Mouse (Mus musculus): Measurements from ENCODE around the gene Nlrp1a. TPM values are rescaled to one million over a fixed set of nuclear protein-coding genes. Genes with fewer than 3 reads are reported as not detected.

Nlrp1a gene
- polyA plus RNA-seq, 2 experiments, result 0.04 to 0.14 TPM

DNA sequence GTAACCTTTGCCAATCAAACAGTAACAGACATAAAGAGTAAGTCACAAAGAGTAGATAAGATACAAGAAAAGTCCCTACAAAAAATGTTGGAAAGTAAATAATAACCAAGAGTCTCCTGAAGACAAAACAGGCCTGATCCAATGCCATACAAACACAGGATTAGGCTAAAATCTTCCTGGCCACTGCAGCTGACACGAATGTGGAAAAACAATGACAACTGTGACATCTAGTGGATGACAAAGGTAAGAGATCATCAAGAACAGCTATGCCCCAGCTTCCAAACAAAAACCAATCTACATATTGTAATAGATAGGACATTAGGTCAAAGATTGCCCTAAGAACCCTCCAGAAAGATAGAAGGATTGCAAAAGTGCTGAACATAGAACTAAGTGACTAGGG is 92.0 kb downstream of the Nlrp1a start:
- DNase-seq (ENCODE audit: low spot score) (peak; percentile 55), ATAC-seq (ENCODE audit: low FRiP score, low read depth) (no peak)
- no peaks in the 10 kb centered on the region for H3K9me3 ChIP-seq (ENCODE audit: control insufficient read depth, low read length)
- no peaks in the 10 kb centered on the region for H3K27me3 ChIP-seq (ENCODE audit: control insufficient read depth, insufficient read depth, low read length)
- no peak overlapping the region for H3K4me3 ChIP-seq (replicated peaks; ENCODE audit: low read length)
- TF ChIP-seq POLR2A (IDR thresholded peaks at IDR 0.05; ENCODE audit: borderline replicate concordance, extremely low read depth, insufficient read depth, insufficient read length), result no peak
- H3K4me2 ChIP-seq (replicated peaks; ENCODE audit: low read depth, low read length, severe bottlenecking), result no peak overlapping the region
- no peak overlapping the region for H3K9ac ChIP-seq (ENCODE audit: low read depth, low read length, severe bottlenecking)
- no peaks in the 10 kb centered on the region for H3K36me3 ChIP-seq (ENCODE audit: control insufficient read depth, insufficient read depth, low read length)
- H3K27ac ChIP-seq (replicated peaks; ENCODE audit: low read depth, low read length), result no peak overlapping the region
- H3K4me1 ChIP-seq (ENCODE audit: control insufficient read depth, insufficient read depth, low read length), result no peaks in the 10 kb centered on the region
- WGBS, result 7% methylated on average over 1 of the region's 1 CpGs

Other genes starting within 250 kb of the Nlrp1a start
- 93.1 and 120 TPM in 2 replicates for gene Nup88, start 174.7 kb downstream of the Nlrp1a start, polyA plus RNA-seq (2012; rRNA removed)
- gene Nup88, start 174.7 kb downstream of the Nlrp1a start, polyA plus RNA-seq (2014; fragmentation: Nextera tagmentation; extraction: Ambion mirVana), result 115 and 125 TPM in 2 replicates
- gene Rpain, start 174.5 kb downstream of the Nlrp1a start, polyA plus RNA-seq (2012; rRNA removed), result 61.2 and 75.0 TPM in 2 replicates
- 70.0 and 78.4 TPM in 2 replicates for gene Rpain, start 174.5 kb downstream of the Nlrp1a start, polyA plus RNA-seq (2014; fragmentation: Nextera tagmentation; extraction: Ambion mirVana)
- 149 and 173 TPM in 2 replicates for gene C1qbp, start 161.7 kb downstream of the Nlrp1a start, polyA plus RNA-seq (2012; rRNA removed)
- 214 and 221 TPM in 2 replicates for gene C1qbp, start 161.7 kb downstream of the Nlrp1a start, polyA plus RNA-seq (2014; fragmentation: Nextera tagmentation; extraction: Ambion mirVana)
- 33.2 and 46.5 TPM in 2 replicates for gene Dhx33, start 140.3 kb downstream of the Nlrp1a start, polyA plus RNA-seq (2012; rRNA removed)
- 18.6 and 24.8 TPM in 2 replicates for gene Dhx33, start 140.3 kb downstream of the Nlrp1a start, polyA plus RNA-seq (2014; fragmentation: Nextera tagmentation; extraction: Ambion mirVana)
- 15.2 and 23.1 TPM in 2 replicates for gene Mis12, start 125.1 kb downstream of the Nlrp1a start, polyA plus RNA-seq (2012; rRNA removed)
- gene Mis12, start 125.1 kb downstream of the Nlrp1a start, polyA plus RNA-seq (2014; fragmentation: Nextera tagmentation; extraction: Ambion mirVana), result 30.4 and 32.5 TPM in 2 replicates
- 26.9 and 31.4 TPM in 2 replicates for gene Derl2, start 124.9 kb downstream of the Nlrp1a start, polyA plus RNA-seq (2012; rRNA removed)
- 39.4 and 41.1 TPM in 2 replicates for gene Derl2, start 124.9 kb downstream of the Nlrp1a start, polyA plus RNA-seq (2014; fragmentation: Nextera tagmentation; extraction: Ambion mirVana)
- 165 and 186 TPM in 2 replicates for gene 6330403K07Rik, start 111.2 kb downstream of the Nlrp1a start, polyA plus RNA-seq (2012; rRNA removed)
- 84.5 and 97.9 TPM in 2 replicates for gene 6330403K07Rik, start 111.2 kb downstream of the Nlrp1a start, polyA plus RNA-seq (2014; fragmentation: Nextera tagmentation; extraction: Ambion mirVana)
- gene Nlrp1b, start 86.0 kb upstream of the Nlrp1a start, polyA plus RNA-seq (2012; rRNA removed), result 0.19 and 0.24 TPM in 2 replicates
- 0.06 TPM in 2 replicates for gene Nlrp1b, start 86.0 kb upstream of the Nlrp1a start, polyA plus RNA-seq (2014; fragmentation: Nextera tagmentation; extraction: Ambion mirVana)